Mouse (Mus musculus) heart, postnatal 14 days (tissue): Measurements from ENCODE around the gene Slc16a1. TPM values are rescaled to one million over a fixed set of nuclear protein-coding genes. Genes with fewer than 3 reads are reported as not detected.
A peak's percentile ranks its signal among the peaks of the same experiment; 100 is the strongest.
"Not testable (repeated sequence)": the region's sequence is repeated elsewhere in the genome, so short reads cannot be mapped to it uniquely, and the experiment has no call there.

Experiments
- DNase-seq, 2 experiments: peaks; one replicate each; pipeline ENCODE4 v3.0.0; 2021 to 2022
- intact Hi-C: fragments of 180-260 bp; cut with DNase I; formaldehyde crosslinking; loops from one replicate; pipeline ENCODE4 v1.15.1; 2025
- total RNA-seq, 2 experiments: library from RNA; stranded (reverse); gene quantifications; 2 replicates each; pipeline ENCODE4 v1.2.3; 2021

Gene Slc16a1
- total RNA-seq, 2 experiments from 2014 or later, result 153 to 157 TPM

- DNase-seq, intact Hi-C loops: not testable (repeated sequence)
Observed at GRCm38 (mm10) chr3:104670183-104671020, 31.9 kb downstream of the Slc16a1 start.

GRCm38 (mm10) chr3:104671543-104671942 is 33.1 kb downstream of the Slc16a1 start:
- intact Hi-C loops, result no loop called here
- DNase-seq, result no peak

GRCm38 (mm10) chr3:104672041-104672440 is 33.6 kb downstream of the Slc16a1 start:
- intact Hi-C loops, result no loop called here
- no peak for DNase-seq

- intact Hi-C loops, result loop anchor here (2.0 kb wide), 1 partner anchor 133 kb away; no protein-coding TSS in a partner anchor
- no peak for DNase-seq
Observed at GRCm38 (mm10) chr3:104673642-104674328, 35.3 kb downstream of the Slc16a1 start.

- intact Hi-C loops, result loop anchor here (1.0 to 2.0 kb wide), 2 partner anchors 30 to 134 kb away; no protein-coding TSS in a partner anchor
- DNase-seq, result peak; percentile 46 to 55
Observed at GRCm38 (mm10) chr3:104674329-104675220, 36.1 kb downstream of the Slc16a1 start.

- intact Hi-C loops, result loop anchor here (1.0 to 2.0 kb wide), 2 partner anchors 31 to 135 kb away; no protein-coding TSS in a partner anchor
- peak; percentile 80 to 85 for DNase-seq
Observed at GRCm38 (mm10) chr3:104675258-104675851, 36.9 kb downstream of the Slc16a1 start.

GRCm38 (mm10) chr3:104677781-104678180 is 39.3 kb downstream of the Slc16a1 start:
- DNase-seq, result no peak
- intact Hi-C loops, result loop anchor here (2.0 kb wide), 1 partner anchor 165 kb away; no protein-coding TSS in a partner anchor

- no peak for DNase-seq
- intact Hi-C loops, result loop anchor here (2.0 kb wide), 1 partner anchor 166 kb away; no protein-coding TSS in a partner anchor
Observed at GRCm38 (mm10) chr3:104678826-104679225, 40.4 kb downstream of the Slc16a1 start.

- DNase-seq, result peak; percentile 61 to 70
- intact Hi-C loops, result loop anchor here (2.0 to 5.0 kb wide), 2 partner anchors 142 to 236 kb away; no protein-coding TSS in a partner anchor
Observed at GRCm38 (mm10) chr3:104682671-104683504, 44.4 kb downstream of the Slc16a1 start.

- intact Hi-C loops, result no loop called here
- DNase-seq, result peak; percentile 78 to 86
Observed at GRCm38 (mm10) chr3:104700751-104701335, 62.4 kb downstream of the Slc16a1 start.

GRCm38 (mm10) chr3:104701761-104702160 is 63.3 kb downstream of the Slc16a1 start:
- DNase-seq, result no peak
- intact Hi-C loops, result no loop called here

- intact Hi-C loops, result no loop called here
- DNase-seq, result no peak
Observed at GRCm38 (mm10) chr3:104703941-104704340, 65.5 kb downstream of the Slc16a1 start.

GRCm38 (mm10) chr3:104706446-104706845 is 68.0 kb downstream of the Slc16a1 start:
- intact Hi-C loops, result no loop called here
- no peak for DNase-seq

GRCm38 (mm10) chr3:104706951-104707771 is 68.7 kb downstream of the Slc16a1 start:
- DNase-seq, intact Hi-C loops: not testable (repeated sequence)

GRCm38 (mm10) chr3:104707772-104708144 is 69.3 kb downstream of the Slc16a1 start:
- intact Hi-C loops, DNase-seq: not testable (repeated sequence)
